Mouse (Mus musculus): ENCODE measurements around the gene Asb6.

The Asb6 gene

GRCm38 (mm10) chr2:30801067-30801852 is 28.9 kb downstream of the Asb6 start:
- ATAC-seq (ENCODE audit: insufficient number of reproducible peaks, low FRiP score, low TSS enrichment) = no peak

GRCm38 (mm10) chr2:30800671-30801066 is 29.5 kb downstream of the Asb6 start:
- no peak for ATAC-seq (ENCODE audit: insufficient number of reproducible peaks, low FRiP score, low TSS enrichment)

- no peak for ATAC-seq (ENCODE audit: insufficient number of reproducible peaks, low FRiP score, low TSS enrichment)
Observed at GRCm38 (mm10) chr2:30799456-30799855, 30.7 kb downstream of the Asb6 start.

GRCm38 (mm10) chr2:30796382-30796781 is 33.8 kb downstream of the Asb6 start:
- no peak for ATAC-seq (ENCODE audit: insufficient number of reproducible peaks, low FRiP score, low TSS enrichment)

- ATAC-seq (ENCODE audit: insufficient number of reproducible peaks, low FRiP score, low TSS enrichment) = no peak
Observed at GRCm38 (mm10) chr2:30795889-30796275, 34.3 kb downstream of the Asb6 start.

GRCm38 (mm10) chr2:30795271-30795888 is 34.8 kb downstream of the Asb6 start:
- no peak for ATAC-seq (ENCODE audit: insufficient number of reproducible peaks, low FRiP score, low TSS enrichment)

GRCm38 (mm10) chr2:30794179-30795108 is 35.7 kb downstream of the Asb6 start:
- peak; percentile 76 for ATAC-seq (ENCODE audit: insufficient number of reproducible peaks, low FRiP score, low TSS enrichment)

GRCm38 (mm10) chr2:30792061-30792460 is 38.1 kb downstream of the Asb6 start:
- no peak for ATAC-seq (ENCODE audit: insufficient number of reproducible peaks, low FRiP score, low TSS enrichment)

GRCm38 (mm10) chr2:30787466-30787865 is 42.7 kb downstream of the Asb6 start:
- ATAC-seq (ENCODE audit: insufficient number of reproducible peaks, low FRiP score, low TSS enrichment) = no peak

GRCm38 (mm10) chr2:30784078-30784994 is 45.8 kb downstream of the Asb6 start:
- ATAC-seq (ENCODE audit: insufficient number of reproducible peaks, low FRiP score, low TSS enrichment) = no peak

- peak; percentile 20; the same call in 1 of the 2 replicates for ATAC-seq (ENCODE audit: insufficient number of reproducible peaks, low FRiP score, low TSS enrichment)
Observed at GRCm38 (mm10) chr2:30783346-30783745, 46.8 kb downstream of the Asb6 start.

- no peak for ATAC-seq (ENCODE audit: insufficient number of reproducible peaks, low FRiP score, low TSS enrichment)
Observed at GRCm38 (mm10) chr2:30782312-30783290, 47.5 kb downstream of the Asb6 start.

- ATAC-seq (ENCODE audit: insufficient number of reproducible peaks, low FRiP score, low TSS enrichment) = no peak
Observed at GRCm38 (mm10) chr2:30779241-30779640, 50.9 kb downstream of the Asb6 start.

GRCm38 (mm10) chr2:30778235-30778634 is 51.9 kb downstream of the Asb6 start:
- ATAC-seq (ENCODE audit: insufficient number of reproducible peaks, low FRiP score, low TSS enrichment) = no peak

GRCm38 (mm10) chr2:30777266-30777665 is 52.9 kb downstream of the Asb6 start:
- no peak for ATAC-seq (ENCODE audit: insufficient number of reproducible peaks, low FRiP score, low TSS enrichment)

GRCm38 (mm10) chr2:30775955-30776354 is 54.2 kb downstream of the Asb6 start:
- ATAC-seq (ENCODE audit: insufficient number of reproducible peaks, low FRiP score, low TSS enrichment) = no peak

- no peak for ATAC-seq (ENCODE audit: insufficient number of reproducible peaks, low FRiP score, low TSS enrichment)
Observed at GRCm38 (mm10) chr2:30773313-30774005, 56.7 kb downstream of the Asb6 start.

All from cerebellum, adult (tissue).